Mouse (Mus musculus) lung, postnatal 0 days (tissue): ENCODE data around the gene Trem2. TPM values are rescaled to one million over a fixed set of nuclear protein-coding genes. Genes with fewer than 3 reads are reported as not detected.

Experiments used
- ATAC-seq: fragments of 200-750 bp; cut with Nextera tagmentation; 2 replicates; pipeline ENCODE4 v1.8.0; 2017; ENCODE audit warnings: moderate library complexity
- DNase-seq: peaks from one replicate; pipeline ENCODE4 v3.0.0-alpha.2; 2016; ENCODE audit warnings: low spot score
- H3K27ac ChIP-seq: fragments of 300-500 bp; sonication (generic); 2 replicates; pipeline ENCODE4 v1.5.1; 2014; ENCODE audit warnings: antibody characterized with exemption, mild to moderate bottlenecking, low read length, mixed read lengths
- H3K27me3 ChIP-seq: fragments of 300-500 bp; sonication (generic); replicated peaks from 2 replicates; pipeline ENCODE4 v1.6.1; 2014; ENCODE audit warnings: low read length, mixed read lengths; ENCODE audit not compliant: insufficient read depth
- H3K36me3 ChIP-seq: fragments of 300-500 bp; sonication (generic); 2 replicates; pipeline ENCODE4 v1.6.1; 2014; ENCODE audit warnings: low read length, mixed read lengths; ENCODE audit not compliant: insufficient read depth
- H3K4me1 ChIP-seq: fragments of 300-500 bp; sonication (generic); 2 replicates; pipeline ENCODE4 v1.6.1; 2014; ENCODE audit warnings: antibody characterized with exemption, low read depth, low read length, mixed read lengths; ENCODE audit not compliant: insufficient read depth
- H3K4me2 ChIP-seq: fragments of 300-500 bp; sonication (generic); replicated peaks from 2 replicates; pipeline ENCODE4 v1.6.1; 2014; ENCODE audit warnings: low read depth, mild to moderate bottlenecking, low read length, moderate library complexity, mixed read lengths
- H3K4me3 ChIP-seq: fragments of 300-500 bp; sonication (generic); 2 replicates; pipeline ENCODE4 v1.5.1; 2014; ENCODE audit warnings: low read depth, low read length
- H3K9ac ChIP-seq: fragments of 300-500 bp; sonication (generic); replicated peaks from 2 replicates; pipeline ENCODE4 v1.6.1; 2014; ENCODE audit warnings: low read depth, mild to moderate bottlenecking
- H3K9me3 ChIP-seq: fragments of 300-500 bp; sonication (generic); 2 replicates; pipeline ENCODE4 v1.6.1; 2016; ENCODE audit warnings: low read length, mixed read lengths
- CTCF ChIP-seq: IDR thresholded peaks from 2 replicates; pipeline ENCODE4 v1.5.1; 2016; ENCODE audit warnings: antibody characterized with exemption, mild to moderate bottlenecking
- EP300 ChIP-seq: IDR thresholded peaks from 2 replicates; pipeline ENCODE4 v1.6.1; 2016; ENCODE audit warnings: antibody characterized with exemption, mild to moderate bottlenecking, control low read depth
- WGBS: fragments of 180-500 bp; shearing (Covaris S2); extraction: QIAGEN DNeasy Blood & Tissue Kit; methylation state at CpG from one replicate; pipeline ENCODE4 v1.1.7; 2014; 5-methylcytosine and 5-hydroxymethylcytosine counted together
- polyA plus RNA-seq: library from polyadenylated mRNA; unstranded; fragments of >200 nt; fragmentation: Nextera tagmentation; extraction: Ambion mirVana; gene quantifications from 2 replicates; pipeline ENCODE4 v1.2.1, GENCODE M21; 2015

Gene Trem2
- polyA plus RNA-seq, 1 experiment from 2014 or later: 5.1 TPM

DNA sequence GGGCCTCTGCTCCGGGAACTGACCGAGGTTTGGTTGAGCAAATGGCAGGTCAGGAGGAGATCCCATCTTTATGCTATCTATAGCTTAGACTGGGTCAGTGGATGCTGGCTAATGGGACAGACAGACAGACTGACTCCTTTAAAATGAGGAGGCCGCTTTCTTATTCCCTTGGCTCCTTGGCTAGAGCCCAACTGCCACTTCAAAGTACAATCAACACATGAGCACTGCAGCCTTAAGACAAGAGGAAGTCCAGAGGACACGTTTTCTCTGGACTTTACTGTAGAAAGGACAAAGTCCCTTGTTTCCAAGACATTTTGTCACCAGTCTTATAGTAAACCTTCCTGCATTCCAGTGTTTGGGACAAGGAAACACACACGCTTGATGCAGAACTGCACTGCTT lies 45.2 kb downstream of the Trem2 start:
- ATAC-seq (no peak), DNase-seq (no peak)
- no peak for TF ChIP-seq CTCF
- no peak overlapping the region for H3K9ac ChIP-seq
- H3K27me3 ChIP-seq: no peaks in the 10 kb centered on the region
- H3K4me2 ChIP-seq: no peak overlapping the region
- H3K9me3 ChIP-seq: no peaks in the 10 kb centered on the region
- no peak overlapping the region for H3K27ac ChIP-seq
- H3K4me1 ChIP-seq: no peaks in the 10 kb centered on the region
- peaks cover 63% of the 10 kb centered on the region for H3K36me3 ChIP-seq
- H3K4me3 ChIP-seq: no peak overlapping the region
- 81% methylated on average over 5 of the region's 5 CpGs for whole genome bisulfite sequencing

DNA sequence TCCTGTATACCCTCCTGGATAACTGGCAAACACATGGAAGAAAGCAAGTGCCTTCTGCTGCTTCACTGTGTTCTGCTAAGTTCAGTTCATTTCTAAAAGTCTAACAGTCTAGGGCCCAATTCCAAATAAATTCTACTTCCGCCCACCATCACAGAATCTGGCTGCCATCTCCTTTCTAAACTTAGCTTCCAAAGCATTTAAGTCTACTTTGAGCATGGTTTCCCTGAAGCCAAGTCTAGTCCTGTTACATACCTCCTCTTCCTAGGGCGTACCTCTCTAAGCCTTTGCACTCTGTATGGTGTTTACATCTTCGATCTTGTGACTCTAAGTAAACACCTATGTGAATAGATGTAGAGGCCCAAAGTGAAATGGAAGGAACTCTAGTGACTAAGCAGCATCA lies 46.4 kb downstream of the Trem2 start:
- H3K27ac ChIP-seq: no peak overlapping the region
- H3K4me3 ChIP-seq: no peak overlapping the region
- DNase-seq (no peak), ATAC-seq (no peak)
- no peaks in the 10 kb centered on the region for H3K27me3 ChIP-seq
- TF ChIP-seq CTCF (no peak), EP300 (no peak)
- H3K9me3 ChIP-seq: no peaks in the 10 kb centered on the region
- peaks cover 63% of the 10 kb centered on the region for H3K36me3 ChIP-seq
- no peak overlapping the region for H3K4me2 ChIP-seq
- no peak overlapping the region for H3K9ac ChIP-seq
- 90% methylated on average over 3 of the region's 3 CpGs for WGBS
- no peaks in the 10 kb centered on the region for H3K4me1 ChIP-seq

DNA sequence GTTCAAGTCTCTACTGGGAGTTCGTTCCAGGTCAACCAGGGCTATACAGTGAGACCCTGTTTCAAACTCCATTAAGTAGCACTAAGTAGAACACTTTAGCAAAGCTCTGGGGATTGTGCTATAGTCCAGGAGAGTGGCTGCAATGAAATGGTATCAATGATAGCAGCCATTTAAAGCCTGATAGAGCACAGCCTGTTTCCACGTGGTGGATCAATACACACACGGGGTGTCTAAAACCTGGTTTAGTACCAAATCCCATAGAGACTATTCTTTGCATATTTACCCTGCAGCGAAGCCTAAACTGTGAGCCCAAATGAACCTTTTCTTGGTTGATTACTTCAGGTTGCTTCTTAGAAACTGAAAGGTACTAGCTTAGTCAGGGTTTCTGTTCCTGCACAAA lies 55.5 kb downstream of the Trem2 start:
- no peak overlapping the region for H3K27ac ChIP-seq
- H3K27me3 ChIP-seq: no peaks in the 10 kb centered on the region
- H3K9ac ChIP-seq: no peak overlapping the region
- no peak for TF ChIP-seq CTCF
- no peak for TF ChIP-seq EP300
- no peak overlapping the region for H3K4me2 ChIP-seq
- H3K36me3 ChIP-seq: peaks cover 9% of the 10 kb centered on the region; the same call in 1 of the 2 replicates
- WGBS: 87% methylated on average over 4 of the region's 4 CpGs
- no peaks in the 10 kb centered on the region; the same call in 1 of the 2 replicates for H3K4me1 ChIP-seq
- ATAC-seq (no peak), DNase-seq (no peak)
- H3K4me3 ChIP-seq: no peak overlapping the region
- H3K9me3 ChIP-seq: no peaks in the 10 kb centered on the region

DNA sequence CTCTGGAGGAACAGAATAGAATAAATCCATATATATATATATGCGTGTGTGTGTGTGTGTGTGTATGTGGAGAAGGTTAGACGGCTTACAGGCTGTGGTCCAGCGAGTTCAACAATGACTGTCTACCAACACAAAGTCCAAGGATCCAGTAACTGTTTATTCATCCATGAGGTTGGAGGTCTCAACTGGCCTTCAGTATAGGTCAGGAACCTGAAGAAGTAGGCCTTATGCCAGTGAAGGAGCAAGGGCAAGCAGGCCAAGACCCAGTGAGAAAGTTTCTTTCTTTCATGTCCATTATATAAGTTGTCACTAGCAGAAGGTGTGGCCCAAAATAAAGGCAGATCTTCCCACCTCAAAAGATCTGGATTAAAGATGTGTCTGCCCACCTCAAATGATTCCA lies 56.5 kb downstream of the Trem2 start:
- Histone ChIP-seq H3K27ac (no peak overlapping the region), H3K9me3 (no peaks in the 10 kb centered on the region), H3K27me3 (no peaks in the 10 kb centered on the region), H3K9ac (no peak overlapping the region), H3K4me1 (peaks cover 4% of the 10 kb centered on the region; the same call in 1 of the 2 replicates), H3K36me3 (peaks cover 9% of the 10 kb centered on the region; the same call in 1 of the 2 replicates), H3K4me3 (no peak overlapping the region), H3K4me2 (no peak overlapping the region)
- no peak for TF ChIP-seq EP300
- TF ChIP-seq CTCF: no peak
- no peak for ATAC-seq
- DNase-seq: no peak
- 88% methylated on average over 3 of the region's 3 CpGs for WGBS

Other genes starting within 250 kb of the Trem2 start
- 0.12 and 0.32 TPM in 2 replicates for gene 9830107B12Rik, start 200.1 kb upstream of the Trem2 start, polyA plus RNA-seq
- gene A530064D06Rik, start 179.1 kb upstream of the Trem2 start, polyA plus RNA-seq: 0.52 and 0.80 TPM in 2 replicates
- gene Trem1, start 113.6 kb upstream of the Trem2 start, polyA plus RNA-seq: 1.4 and 1.7 TPM in 2 replicates
- gene Trem3, start 98.6 kb upstream of the Trem2 start, polyA plus RNA-seq: 1.7 and 2.0 TPM in 2 replicates
- 2.2 and 2.8 TPM in 2 replicates for gene Treml4, start 82.1 kb upstream of the Trem2 start, polyA plus RNA-seq
- 0.40 and 0.54 TPM in 2 replicates for gene Treml2, start 46.9 kb upstream of the Trem2 start, polyA plus RNA-seq
- gene B430306N03Rik, start 30.3 kb upstream of the Trem2 start, polyA plus RNA-seq: 0.58 and 0.92 TPM in 2 replicates
- 4.3 and 5.0 TPM in 2 replicates for gene Treml1, start 13.5 kb downstream of the Trem2 start, polyA plus RNA-seq
- 5.6 and 8.5 TPM in 2 replicates for gene Nfya, start 63.5 kb downstream of the Trem2 start, polyA plus RNA-seq
- gene Oard1, start 63.6 kb downstream of the Trem2 start, polyA plus RNA-seq: 43.9 and 45.8 TPM in 2 replicates
- 5.6 and 6.5 TPM in 2 replicates for gene Apobec2, start 86.5 kb downstream of the Trem2 start, polyA plus RNA-seq
- 2.0 and 3.1 TPM in 2 replicates for gene Tspo2, start 105.1 kb downstream of the Trem2 start, polyA plus RNA-seq
- 0.44 and 0.69 TPM in 2 replicates for gene Unc5cl, start 108.5 kb downstream of the Trem2 start, polyA plus RNA-seq